Mouse (Mus musculus) bone marrow, adult 2 months (tissue): ENCODE data around the gene Car2. TPM values are rescaled to one million over a fixed set of nuclear protein-coding genes. Genes with fewer than 3 reads are reported as not detected.

Experiments used
- H3K27ac ChIP-seq: fragments of 200-500 bp; 2 replicates; pipeline ENCODE4 v1.5.1; 2012; ENCODE audit warnings: low read depth, mild to moderate bottlenecking, control low read depth, inconsistent platforms, low read length; ENCODE audit not compliant: control insufficient read depth, poor library complexity, insufficient read depth
- H3K4me1 ChIP-seq: fragments of 200-500 bp; 2 replicates; pipeline ENCODE4 v1.6.1; 2011; ENCODE audit warnings: low read length; ENCODE audit not compliant: control insufficient read depth, insufficient read depth
- H3K4me3 ChIP-seq: fragments of 200-500 bp; replicated peaks from 2 replicates; pipeline ENCODE3; 2011; ENCODE audit warnings: mild to moderate bottlenecking, low read depth, low read length, control low read depth; ENCODE audit not compliant: control insufficient read depth
- CTCF ChIP-seq: fragments of 200-500 bp; IDR thresholded peaks from 2 replicates; pipeline ENCODE4 v1.5.1; 2011; ENCODE audit warnings: low read length, control low read depth; ENCODE audit not compliant: control insufficient read depth, insufficient read depth
- POLR2A ChIP-seq: fragments of 200-500 bp; IDR thresholded peaks from 2 replicates; pipeline ENCODE4 v1.6.1; 2011; ENCODE audit warnings: low read depth, mild to moderate bottlenecking, control low read depth, low read length, borderline replicate concordance; ENCODE audit not compliant: control insufficient read depth
- WGBS: fragments of 180-500 bp; shearing (Covaris S2); methylation state at CpG from one replicate; pipeline ENCODE4 v1.1.7; 2018; 5-methylcytosine and 5-hydroxymethylcytosine counted together
- polyA plus RNA-seq: library from polyadenylated mRNA; stranded (reverse); fragments of >200 nt; gene quantifications from 2 replicates; pipeline ENCODE4 v1.2.4, GENCODE M21; 2011; ENCODE audit warnings: low replicate concordance; ENCODE audit not compliant: missing spikeins, insufficient read depth, insufficient read length

Gene Car2
- polyA plus RNA-seq, 1 experiment: 455 TPM

DNA sequence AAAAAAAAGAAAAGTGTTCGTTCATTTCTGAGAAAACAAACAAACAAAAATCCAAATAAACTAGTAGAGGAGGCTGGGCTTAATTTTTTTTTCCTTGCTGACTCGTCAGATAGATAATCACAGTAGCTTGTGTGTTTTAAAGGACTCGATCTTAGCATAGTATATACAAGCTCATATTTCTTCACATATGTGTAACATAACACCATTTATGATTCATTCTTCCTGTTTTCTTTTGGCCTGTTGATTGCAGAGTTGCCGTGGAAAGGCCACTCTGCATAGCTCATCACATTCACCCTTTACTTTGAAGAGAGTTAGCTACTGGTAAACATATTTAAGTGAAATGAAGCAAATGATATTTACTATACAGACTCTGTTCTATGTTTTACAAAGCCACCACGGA is 7.6 kb downstream of the Car2 start:
- WGBS: 31% methylated on average over 5 of the region's 5 CpGs
- Histone ChIP-seq H3K4me3 (no peak overlapping the region), H3K4me1 (no peaks in the 10 kb centered on the region), H3K27ac (no peak overlapping the region)
- TF ChIP-seq CTCF (no peak), POLR2A (no peak)

DNA sequence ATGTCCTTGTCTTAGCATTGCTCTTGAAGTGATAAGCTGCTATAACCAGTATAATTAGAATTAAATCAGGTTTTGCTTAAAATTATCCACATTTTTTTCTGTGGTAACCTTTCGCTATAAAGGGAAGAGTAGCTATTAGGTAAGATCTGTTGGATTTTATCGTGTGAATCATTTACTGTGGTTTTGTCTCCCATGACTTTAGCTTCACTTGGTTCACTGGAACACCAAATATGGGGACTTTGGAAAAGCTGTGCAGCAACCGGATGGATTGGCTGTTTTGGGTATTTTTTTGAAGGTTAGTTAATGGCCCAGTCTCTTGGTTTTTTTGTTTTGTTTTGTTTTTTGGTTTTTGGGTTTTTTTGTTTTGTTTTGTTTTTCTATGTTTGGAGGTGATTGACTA is 9.3 kb downstream of the Car2 start:
- Histone ChIP-seq H3K4me1 (no peaks in the 10 kb centered on the region), H3K4me3 (no peak overlapping the region), H3K27ac (no peak overlapping the region)
- TF ChIP-seq POLR2A: no peak
- TF ChIP-seq CTCF: no peak
- WGBS: 70% methylated on average over 3 of the region's 3 CpGs

DNA sequence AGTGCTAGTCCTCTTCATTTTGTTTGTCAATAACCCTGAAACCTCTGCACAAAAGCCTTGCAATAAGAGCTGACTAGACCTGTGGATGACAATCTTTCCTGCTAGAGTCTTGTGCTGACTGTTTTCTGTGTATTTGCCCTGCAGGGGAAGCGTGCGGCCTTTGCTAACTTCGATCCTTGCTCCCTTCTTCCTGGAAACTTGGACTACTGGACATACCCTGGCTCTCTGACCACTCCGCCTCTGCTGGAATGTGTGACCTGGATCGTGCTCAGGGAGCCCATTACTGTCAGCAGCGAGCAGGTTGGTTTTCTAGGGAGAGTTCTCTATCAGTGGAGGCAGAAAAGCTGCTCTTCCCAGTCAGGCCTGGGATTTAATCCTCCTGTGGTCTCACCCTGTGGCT is 11.7 kb downstream of the Car2 start:
- H3K4me3 ChIP-seq: no peak overlapping the region
- H3K27ac ChIP-seq: no peak overlapping the region; the same call in 1 of the 2 replicates
- 94% methylated on average over 6 of the region's 6 CpGs for WGBS
- no peaks in the 10 kb centered on the region for H3K4me1 ChIP-seq
- TF ChIP-seq CTCF (no peak), POLR2A (no peak)

DNA sequence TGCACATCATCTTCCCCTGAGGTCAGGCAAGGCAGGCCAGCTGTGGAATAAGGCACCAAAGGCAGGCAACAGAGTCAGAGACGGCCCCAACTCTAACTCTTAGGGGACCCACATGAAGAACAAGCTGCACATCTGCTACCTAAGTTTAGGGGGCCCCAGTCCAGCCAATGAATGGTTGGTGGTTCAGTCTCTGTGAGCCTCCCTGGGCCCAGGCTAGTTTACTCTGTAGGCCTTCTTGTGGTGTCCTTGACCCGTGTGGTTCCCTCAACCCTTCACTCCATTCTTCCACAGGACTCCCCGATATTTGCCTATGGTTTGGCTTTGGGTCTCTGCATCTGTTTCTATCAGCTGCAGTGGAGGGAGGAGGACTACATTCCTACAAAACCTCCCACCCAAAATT is 17.3 kb downstream of the Car2 start:
- H3K27ac ChIP-seq: no peak overlapping the region
- 89% methylated on average over 3 of the region's 3 CpGs for WGBS
- H3K4me3 ChIP-seq: no peak overlapping the region
- H3K4me1 ChIP-seq: no peaks in the 10 kb centered on the region
- TF ChIP-seq POLR2A: no peak
- no peak for TF ChIP-seq CTCF

DNA sequence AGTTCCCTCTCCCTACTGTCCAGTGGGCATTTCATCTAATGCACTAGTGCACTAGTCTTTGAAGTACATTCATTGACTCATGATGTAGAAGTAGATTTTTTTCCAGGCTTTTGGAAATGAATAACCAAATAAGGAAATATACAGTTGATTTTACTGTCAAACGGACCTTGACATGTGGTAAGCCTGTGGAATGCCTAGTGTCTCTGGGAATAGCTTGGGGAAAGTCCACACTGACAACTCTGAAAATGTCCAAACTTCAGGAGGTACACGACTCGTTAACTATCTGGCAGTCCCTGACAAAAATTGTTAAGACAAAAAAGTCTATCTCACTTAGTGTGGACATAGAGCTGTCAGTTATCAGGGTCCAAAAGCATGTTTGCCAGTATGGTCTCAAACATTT is 18.1 kb downstream of the Car2 start:
- TF ChIP-seq CTCF (no peak), POLR2A (no peak)
- H3K4me1 ChIP-seq: no peaks in the 10 kb centered on the region
- H3K4me3 ChIP-seq: no peak overlapping the region
- 81% methylated on average over 3 of the region's 3 CpGs for WGBS
- no peak overlapping the region for H3K27ac ChIP-seq

DNA sequence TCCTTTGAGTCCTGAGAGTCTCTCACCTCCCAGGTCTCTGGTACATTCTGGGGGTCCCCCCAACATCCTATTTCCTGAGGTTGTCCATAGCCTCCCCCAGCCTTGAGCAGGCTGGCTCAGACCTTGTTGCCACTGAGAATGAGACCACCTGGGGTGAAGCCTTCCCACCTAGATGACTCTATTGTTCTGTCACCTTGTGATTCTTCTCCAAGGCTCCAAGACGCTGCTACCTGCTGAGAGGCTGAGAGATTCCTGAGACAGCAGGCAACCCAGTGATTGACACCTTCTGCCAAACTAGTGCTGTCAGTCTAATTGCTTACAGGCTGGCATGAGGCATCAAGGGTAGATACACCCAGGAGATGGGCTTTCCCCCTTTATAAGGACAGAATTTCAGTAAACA is 21.2 kb downstream of the Car2 start:
- no peaks in the 10 kb centered on the region for H3K4me1 ChIP-seq
- 93% methylated on average over 1 of the region's 1 CpGs for WGBS
- H3K27ac ChIP-seq: no peak overlapping the region
- TF ChIP-seq POLR2A (no peak), CTCF (no peak)
- H3K4me3 ChIP-seq: no peak overlapping the region

DNA sequence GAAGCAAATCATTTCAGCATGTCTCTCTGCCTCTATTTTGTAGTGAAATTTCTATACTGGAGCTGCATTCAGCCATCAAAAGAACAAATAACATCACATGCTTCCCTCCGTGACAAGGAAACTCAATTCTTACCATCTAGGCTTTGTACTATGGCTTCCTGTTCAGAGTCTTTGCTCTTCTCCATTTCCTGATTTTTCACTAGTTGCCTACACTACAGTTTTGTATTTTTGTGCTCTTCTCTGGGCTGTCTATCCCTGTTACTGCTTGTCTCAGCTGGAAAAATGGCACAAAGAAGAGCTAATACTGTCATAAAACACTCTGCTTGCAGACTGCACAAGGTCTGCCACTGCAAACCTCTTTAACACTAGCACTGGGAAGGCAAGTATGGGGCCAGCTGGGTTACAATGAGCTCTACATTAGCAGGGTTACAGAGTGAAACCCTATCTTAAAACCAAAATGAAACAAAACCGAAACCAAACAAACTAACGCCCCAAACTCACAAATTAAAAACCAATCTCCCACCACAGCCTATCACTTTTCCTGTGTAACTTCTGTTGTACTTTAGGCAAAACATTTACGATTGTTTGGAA is 26.0 kb downstream of the Car2 start:
- TF ChIP-seq POLR2A: no peak
- TF ChIP-seq CTCF: no peak
- Histone ChIP-seq H3K4me1 (peaks cover 2% of the 10 kb centered on the region; the same call in 1 of the 2 replicates), H3K27ac (no peak overlapping the region; the same call in 1 of the 2 replicates), H3K4me3 (no peak overlapping the region)
- WGBS: 23% methylated on average over 4 of the region's 4 CpGs

DNA sequence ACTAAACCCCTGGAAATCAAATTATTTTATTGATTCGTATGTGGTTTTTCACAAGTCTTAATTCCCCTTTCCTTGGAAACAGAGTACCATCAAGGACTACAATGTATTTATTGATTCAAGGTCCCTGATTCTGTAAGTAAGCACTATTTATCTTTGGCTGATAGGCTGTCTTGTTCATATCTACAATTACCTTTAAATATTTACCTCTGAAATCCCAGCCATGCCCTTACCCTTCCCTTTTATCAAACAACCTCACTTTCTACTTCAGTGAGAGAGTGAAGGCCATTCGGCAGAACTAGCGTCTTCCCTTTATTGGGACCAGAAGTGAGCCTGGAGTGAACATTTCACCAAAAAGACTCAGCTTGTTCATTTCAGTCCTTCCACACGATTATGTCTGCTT is 27.7 kb downstream of the Car2 start:
- TF ChIP-seq POLR2A (no peak), CTCF (no peak)
- no peak overlapping the region for H3K27ac ChIP-seq
- 75% methylated on average over 4 of the region's 4 CpGs for WGBS

DNA sequence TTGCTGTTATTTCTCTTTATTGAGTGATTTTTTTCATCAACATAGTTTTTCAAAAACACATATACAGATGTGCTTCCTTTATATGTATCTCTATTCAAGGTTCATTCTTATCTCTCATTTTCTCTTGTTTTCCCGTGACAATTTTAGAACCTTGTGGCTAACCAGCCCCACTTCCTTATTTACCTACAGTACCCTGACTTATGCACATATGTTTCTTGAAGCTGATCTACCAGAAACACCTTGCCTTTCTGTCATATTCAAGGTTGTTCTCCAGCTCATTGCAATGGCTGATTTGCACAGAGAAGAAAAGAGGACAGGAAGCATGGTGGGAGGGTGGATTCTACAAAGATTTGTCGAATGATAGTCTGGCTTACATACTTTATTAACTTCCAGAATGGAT is 29.3 kb downstream of the Car2 start:
- Histone ChIP-seq H3K4me3 (no peak overlapping the region), H3K27ac (no peak overlapping the region), H3K4me1 (peaks cover 2% of the 10 kb centered on the region; the same call in 1 of the 2 replicates)
- WGBS: 3% methylated on average over 2 of the region's 2 CpGs
- TF ChIP-seq POLR2A (no peak), CTCF (no peak)

More for the DNA sequence above, 27.7 kb downstream of the Car2 start:
- Histone ChIP-seq H3K4me3 (no peak overlapping the region), H3K4me1 (peaks cover 2% of the 10 kb centered on the region; the same call in 1 of the 2 replicates)
